Mouse (Mus musculus) olfactory bulb, adult 2 months (tissue): Measurements from ENCODE around the gene A730061H03Rik.

Source experiments
- CTCF ChIP-seq: fragments of 200-500 bp; IDR thresholded peaks from 2 replicates; pipeline ENCODE4 v1.5.1; 2012; ENCODE audit warnings: low read depth, mild to moderate bottlenecking, low read length, moderate library complexity; ENCODE audit not compliant: insufficient read depth
- POLR2A ChIP-seq: fragments of 200-500 bp; IDR thresholded peaks from 2 replicates; pipeline ENCODE4 v1.6.1; 2012; ENCODE audit warnings: mild to moderate bottlenecking, low read depth, low read length, moderate library complexity; ENCODE audit not compliant: insufficient read depth

- TF ChIP-seq CTCF = no peak
- no peak for TF ChIP-seq POLR2A
Observed at GRCm38 (mm10) chr14:55520451-55521361, 39.5 kb downstream of the A730061H03Rik start.
